Mouse (Mus musculus) MEL (cell line): Measurements from ENCODE around the gene Spag4. TPM values are rescaled to one million over a fixed set of nuclear protein-coding genes. Genes with fewer than 3 reads are reported as not detected.

Source experiments
- DNase-seq: peaks from one replicate; pipeline ENCODE4 v3.0.0; 2011; ENCODE audit warnings: low read depth, low spot score
- H3K27ac ChIP-seq: 2 replicates; pipeline ENCODE4 v1.5.1; 2012; ENCODE audit warnings: low read depth, mild to moderate bottlenecking, control low read depth, low read length, moderate library complexity; ENCODE audit not compliant: control insufficient read depth
- H3K27me3 ChIP-seq, 2 experiments: fragments of 150-350 bp in 1 of 2; sonication (generic) in 1 of 2; 2 replicates each; pipeline ENCODE4 v1.6.1; 2012; ENCODE audit warnings: low read length in 2 of 2, mild to moderate bottlenecking in 2 of 2, improper control_type of control experiment in 1 of 2, moderate library complexity in 1 of 2; ENCODE audit not compliant: insufficient read depth in 2 of 2, control insufficient read depth in 1 of 2
- H3K36me3 ChIP-seq, 2 experiments: 2 replicates each; pipeline ENCODE4 v1.6.1; 2012 to 2014; ENCODE audit warnings: low read length in 2 of 2, improper control_type of control experiment in 1 of 2, inconsistent platforms in 1 of 2, mild to moderate bottlenecking in 1 of 2; ENCODE audit not compliant: insufficient read depth in 2 of 2, control insufficient read depth in 1 of 2
- H3K4me1 ChIP-seq, 2 experiments: fragments of 150-350 bp in 1 of 2; sonication (generic) in 1 of 2; 2 replicates each; pipeline ENCODE4 v1.6.1; 2012; ENCODE audit warnings: low read length in 2 of 2, improper control_type of control experiment in 1 of 2, mild to moderate bottlenecking in 1 of 2; ENCODE audit not compliant: insufficient read depth in 2 of 2, control insufficient read depth in 1 of 2
- H3K4me3 ChIP-seq, 2 experiments: fragments of 150-350 bp in 1 of 2; sonication (generic) in 1 of 2; 2 replicates each; pipeline ENCODE4 v1.5.1; 2012; ENCODE audit warnings: low read depth in 2 of 2, low read length in 2 of 2, mild to moderate bottlenecking in 2 of 2, moderate library complexity in 2 of 2, control low read depth in 1 of 2, improper control_type of control experiment in 1 of 2; ENCODE audit not compliant: control insufficient read depth in 1 of 2, insufficient read depth in 1 of 2
- H3K79me2 ChIP-seq: 2 replicates; pipeline ENCODE4 v1.6.1; 2012; ENCODE audit warnings: mild to moderate bottlenecking, low read length, moderate library complexity; ENCODE audit not compliant: control insufficient read depth, poor library complexity, insufficient read depth
- H3K9ac ChIP-seq: 2 replicates; pipeline ENCODE4 v1.6.1; 2012; ENCODE audit warnings: low read depth, mild to moderate bottlenecking, control low read depth, low read length, moderate library complexity; ENCODE audit not compliant: control insufficient read depth, poor library complexity, severe bottlenecking
- H3K9me3 ChIP-seq: fragments of 150-350 bp; sonication (generic); replicated peaks from 2 replicates; pipeline ENCODE4 v1.6.1; 2012; ENCODE audit warnings: mild to moderate bottlenecking, low read length, improper control_type of control experiment, moderate library complexity; ENCODE audit not compliant: insufficient read depth
- BHLHE40 ChIP-seq: IDR thresholded peaks from 2 replicates; pipeline ENCODE4 v1.6.1; 2012; ENCODE audit warnings: low read depth, mild to moderate bottlenecking, inconsistent platforms, low read length, improper control_type of control experiment, borderline replicate concordance
- CHD2 ChIP-seq: IDR thresholded peaks from 2 replicates; pipeline ENCODE4 v1.6.1; 2011; ENCODE audit warnings: low read length, improper control_type of control experiment
- ELF1 ChIP-seq: IDR thresholded peaks from 2 replicates; pipeline ENCODE4 v1.6.1; 2014; ENCODE audit warnings: low read depth, mild to moderate bottlenecking, inconsistent platforms, low read length, improper control_type of control experiment, moderate library complexity
- EP300 ChIP-seq, 2 experiments: IDR thresholded peaks; 2 replicates each; pipeline ENCODE4 v1.6.1; 2011; ENCODE audit warnings: improper control_type of control experiment in 2 of 2, low read length in 2 of 2, low read depth in 1 of 2, mild to moderate bottlenecking in 1 of 2
- ETS1 ChIP-seq: IDR thresholded peaks from 2 replicates; pipeline ENCODE4 v1.6.1; 2012; ENCODE audit warnings: low read depth, mild to moderate bottlenecking, inconsistent platforms, low read length, improper control_type of control experiment, moderate library complexity
- KAT2A ChIP-seq: conservative IDR thresholded peaks from 2 replicates; pipeline ENCODE4 v1.6.1; 2012; ENCODE audit warnings: low read depth, low read length, improper control_type of control experiment, inconsistent platforms
- MAFK ChIP-seq: IDR thresholded peaks from 2 replicates; pipeline ENCODE4 v1.6.1; 2011; ENCODE audit warnings: low read depth, mild to moderate bottlenecking, low read length, improper control_type of control experiment, borderline replicate concordance
- MEF2A ChIP-seq: IDR thresholded peaks from 2 replicates; pipeline ENCODE4 v1.6.1; 2014; ENCODE audit warnings: low read depth, mild to moderate bottlenecking, inconsistent platforms, low read length, improper control_type of control experiment; ENCODE audit not compliant: poor library complexity, insufficient replicate concordance, severe bottlenecking; ENCODE audit errors: extremely low read depth
- MYB ChIP-seq: IDR thresholded peaks from 2 replicates; pipeline ENCODE4 v1.6.1; 2011; ENCODE audit warnings: mild to moderate bottlenecking, low read depth, low read length, improper control_type of control experiment
- POLR2AphosphoS5 ChIP-seq: IDR thresholded peaks from 2 replicates; pipeline ENCODE4 v1.6.1; 2012; ENCODE audit warnings: low read depth, borderline replicate concordance, mild to moderate bottlenecking, inconsistent platforms, low read length, moderate library complexity, mixed read lengths
- RCOR1 ChIP-seq: IDR thresholded peaks from 2 replicates; pipeline ENCODE4 v1.6.1; 2012; ENCODE audit warnings: low read depth, mild to moderate bottlenecking, inconsistent platforms, low read length, improper control_type of control experiment
- SIN3A ChIP-seq: IDR thresholded peaks from 2 replicates; pipeline ENCODE4 v1.6.1; 2012; ENCODE audit warnings: low read length, improper control_type of control experiment, inconsistent platforms
- TBP ChIP-seq: IDR thresholded peaks from 2 replicates; pipeline ENCODE4 v1.8.0; 2011; ENCODE audit warnings: low read depth, low read length, improper control_type of control experiment
- USF1 ChIP-seq: IDR thresholded peaks from 2 replicates; pipeline ENCODE4 v1.6.1; 2014; ENCODE audit warnings: low read depth, mild to moderate bottlenecking, inconsistent platforms, low read length, improper control_type of control experiment, moderate library complexity
- ZMIZ1 ChIP-seq: IDR thresholded peaks from 2 replicates; pipeline ENCODE4 v1.6.1; 2012; ENCODE audit warnings: low read depth, mild to moderate bottlenecking, inconsistent platforms, low read length, improper control_type of control experiment, moderate library complexity
- polyA plus RNA-seq, 2 experiments: library from polyadenylated mRNA; stranded (reverse) in 1 of 2; unstranded in 1 of 2; fragments of >175 nt in 1 of 2; fragments of >200 nt in 1 of 2; gene quantifications; 2 replicates each; pipeline versions ENCODE4 v1.2.1 to v1.2.4; 2012; ENCODE audit warnings: low replicate concordance in 2 of 2, low read depth in 1 of 2; ENCODE audit not compliant: insufficient read length in 2 of 2, insufficient read depth in 1 of 2, missing spikeins in 1 of 2
- total RNA-seq: library from RNA; depleted of rRNA; stranded (reverse); fragments of 300-350 nt; gene quantifications from 2 replicates; pipeline ENCODE4 v1.2.3, GENCODE M21; 2012

Gene Spag4
- total and polyA plus RNA-seq, 3 experiments, result 5.5 to 10.9 TPM; not detected in 1

DNA sequence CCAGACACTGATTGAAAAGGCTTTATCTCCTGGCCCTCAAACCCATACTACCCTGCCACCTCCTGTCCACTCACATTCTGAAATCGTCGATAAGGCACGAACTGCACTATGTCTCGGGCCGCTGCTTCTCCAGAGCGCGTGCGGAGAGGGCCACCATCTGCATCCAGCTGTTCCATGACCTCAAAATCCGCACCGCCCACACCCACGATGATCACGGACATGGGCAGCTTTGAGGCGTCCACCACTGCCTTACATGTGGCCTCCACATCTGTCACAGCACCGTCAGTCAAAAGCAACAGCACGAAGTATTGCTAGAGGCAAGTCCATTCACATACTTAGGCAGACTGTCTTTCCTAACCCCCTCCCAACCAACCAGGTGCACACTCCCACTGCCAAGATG is 8.8 kb downstream of the Spag4 start:
- Histone ChIP-seq H3K9me3 (no peaks in the 10 kb centered on the region), H3K27ac (no peak overlapping the region), H3K4me1 (no peaks in the 10 kb centered on the region), H3K4me3 (no peak overlapping the region), H3K36me3 (peaks cover 0 to 14% of the 10 kb centered on the region in 2 experiments; a peak in 2 of 4 replicates), H3K27me3 (no peaks in the 10 kb centered on the region), H3K79me2 (no peaks in the 10 kb centered on the region), H3K9ac (no peak overlapping the region)
- DNase-seq, result no peak
- TF ChIP-seq SIN3A (no peak), CHD2 (no peak), MEF2A (no peak), USF1 (no peak)

DNA sequence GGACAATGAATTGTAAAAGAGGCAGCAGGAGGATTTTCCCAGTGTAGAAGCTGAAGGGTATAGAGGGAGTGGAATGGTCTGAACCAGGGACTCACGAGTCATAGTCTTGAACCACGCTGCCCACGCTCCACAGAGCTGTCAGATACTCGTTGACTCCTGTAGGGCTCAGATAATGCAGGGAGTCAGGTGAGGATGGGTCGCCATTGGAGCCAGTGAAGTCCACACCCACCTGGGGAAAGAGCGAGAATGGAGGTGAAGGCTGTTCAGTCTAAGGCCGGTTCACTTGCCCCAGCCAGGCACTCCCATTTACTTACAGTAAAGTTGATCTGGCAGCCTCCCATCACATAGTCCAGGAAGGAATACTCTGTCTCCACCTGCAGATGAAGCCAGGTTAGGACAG is 12.5 kb downstream of the Spag4 start:
- Histone ChIP-seq H3K9me3 (no peaks in the 10 kb centered on the region), H3K4me3 (no peak overlapping the region), H3K36me3 (peaks cover 0 to 12% of the 10 kb centered on the region in 2 experiments; a peak in 2 of 4 replicates), H3K27me3 (no peaks in the 10 kb centered on the region), H3K9ac (no peak overlapping the region), H3K79me2 (no peaks in the 10 kb centered on the region), H3K4me1 (no peaks in the 10 kb centered on the region), H3K27ac (no peak overlapping the region)
- DNase-seq, result no peak
- TF ChIP-seq ZMIZ1 (no peak), ETS1 (no peak), KAT2A (no peak), MAFK (no peak), BHLHE40 (no peak), USF1 (no peak), MYB (no peak), POLR2AphosphoS5 (no peak), ELF1 (no peak), EP300 (IDR thresholded peaks at IDR 0.05; ENCODE audit: low read depth in 1 of 2, low read length in 2 of 2) (no peak), TBP (no peak), CHD2 (no peak), RCOR1 (no peak)
